Mouse (Mus musculus): ENCODE data around the gene Klf12.

- no peak for TF ChIP-seq EP300 (IDR thresholded peaks at IDR 0.05; ENCODE audit: low read depth)
- TF ChIP-seq CTCF (IDR thresholded peaks at IDR 0.05; ENCODE audit: low read depth), result no peak
These were observed 211.9 kb downstream of the Klf12 start for GRCm38 (mm10) chr14:100072431-100073195.
